Mouse (Mus musculus): ENCODE results near the gene Rel.

The Rel gene

DNA sequence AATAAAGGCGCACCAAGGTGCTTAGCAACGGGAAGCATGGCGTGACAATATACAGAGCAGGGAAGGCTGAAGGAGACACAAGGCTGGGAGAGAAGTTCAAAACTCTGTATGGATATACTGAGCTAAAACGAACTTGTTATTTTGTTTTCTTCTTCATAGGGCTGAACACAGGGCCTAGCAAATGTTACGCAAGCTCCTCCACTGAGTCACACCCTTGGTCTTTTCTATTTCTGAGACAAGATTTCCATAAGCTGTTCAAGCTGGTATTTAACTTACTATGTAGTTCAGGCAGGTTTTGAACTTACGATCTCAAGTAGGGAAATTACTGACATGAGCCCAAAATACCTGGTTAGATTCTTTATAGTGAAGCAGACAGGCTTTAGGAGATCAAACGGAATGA is 29.4 kb downstream of the Rel start:
- DNase-seq: no peak

DNA sequence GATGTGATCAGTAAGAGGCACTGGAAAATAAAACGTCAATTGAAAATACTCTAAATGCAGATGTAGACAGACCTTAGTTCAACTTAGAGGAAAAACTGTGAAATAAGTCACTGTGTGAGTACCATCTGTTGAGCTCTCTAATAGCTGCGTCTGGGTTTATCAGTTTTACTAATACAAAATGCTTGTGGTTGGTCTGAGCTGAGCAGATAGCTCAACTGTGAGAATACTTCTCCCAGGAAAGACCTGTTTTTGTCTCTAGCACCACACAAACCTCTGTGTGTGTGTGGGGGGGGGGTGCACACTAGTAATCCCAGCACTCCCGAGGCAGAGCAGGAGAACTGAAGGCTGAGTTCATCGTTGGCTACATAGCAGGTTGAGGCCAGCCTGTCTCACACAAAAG is 29.9 kb downstream of the Rel start:
- no peak for DNase-seq

DNA sequence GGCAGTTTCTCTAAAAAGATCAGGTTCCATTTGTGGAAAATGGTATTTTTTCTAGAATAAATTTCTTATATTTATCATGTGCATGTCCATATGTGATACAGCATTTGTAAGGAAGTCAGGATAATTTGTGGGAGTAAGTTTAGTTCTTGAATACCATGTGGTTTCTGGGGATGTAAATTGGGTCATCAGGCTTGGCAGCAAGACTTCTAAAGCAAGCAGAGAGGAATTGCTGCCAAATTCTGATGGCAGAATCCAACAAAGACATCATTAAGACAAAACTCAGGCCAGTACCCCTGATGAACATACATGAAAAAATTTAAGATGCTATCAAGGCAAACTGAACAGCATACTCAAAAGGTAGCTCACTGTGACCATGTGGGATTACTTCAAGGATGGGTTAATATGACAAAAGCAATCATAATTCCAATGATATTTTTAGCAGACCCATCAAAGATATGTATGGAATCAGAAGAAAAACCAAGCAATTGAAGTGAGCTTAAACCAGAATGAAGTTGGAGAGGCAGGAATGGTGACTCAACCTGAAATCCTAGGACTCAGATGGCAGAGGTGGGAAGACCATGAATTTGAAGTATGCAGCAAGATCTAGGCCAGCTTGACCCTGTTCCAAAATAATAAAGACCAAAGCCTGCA is 34.8 kb downstream of the Rel start:
- DNase-seq: no peak

DNA sequence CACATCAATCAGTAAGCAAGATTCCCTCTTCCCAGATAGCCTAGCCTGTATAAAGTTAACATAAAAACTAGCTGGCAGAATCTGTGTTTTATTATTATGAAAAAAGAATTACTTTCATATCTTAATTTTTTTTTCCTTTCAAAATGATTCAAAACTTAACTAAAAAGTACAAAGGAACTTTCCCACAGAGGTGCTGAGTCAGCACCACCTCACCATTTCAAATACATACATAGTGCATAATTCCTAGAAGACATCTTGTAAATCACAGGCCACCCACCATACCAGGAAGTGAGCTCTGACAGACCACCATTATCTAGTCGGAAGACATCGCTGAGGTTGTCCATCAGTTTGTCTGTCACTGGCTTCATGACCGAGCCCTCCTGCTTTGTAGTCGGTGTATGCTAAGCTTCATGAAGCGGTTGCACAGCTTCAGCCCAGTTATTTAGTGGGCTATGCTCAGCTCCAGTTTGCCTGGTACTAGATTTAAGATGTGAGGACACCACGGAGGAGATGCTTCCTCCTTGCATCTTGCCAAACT is 36.0 kb downstream of the Rel start:
- DNase-seq: no peak

DNA sequence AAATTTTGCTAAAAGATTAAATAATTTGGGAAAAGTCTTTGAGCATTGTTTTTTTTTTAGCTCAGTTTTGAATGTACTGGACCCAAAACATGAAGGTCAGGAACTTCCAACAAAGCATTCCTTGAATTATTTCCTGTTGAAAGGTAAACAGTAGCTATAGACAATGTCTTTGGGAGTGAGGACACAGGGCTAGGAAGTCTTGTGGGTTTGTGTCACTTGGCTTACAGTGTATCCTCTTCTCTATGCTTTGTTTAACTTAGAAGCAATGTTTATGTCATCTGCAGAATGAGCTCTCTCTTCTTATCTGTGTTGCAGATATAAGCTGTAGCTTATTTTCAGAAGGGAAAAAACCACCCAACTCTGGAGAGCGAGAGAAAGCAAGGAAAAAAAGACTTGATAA is 37.9 kb downstream of the Rel start:
- DNase-seq: no peak

DNA sequence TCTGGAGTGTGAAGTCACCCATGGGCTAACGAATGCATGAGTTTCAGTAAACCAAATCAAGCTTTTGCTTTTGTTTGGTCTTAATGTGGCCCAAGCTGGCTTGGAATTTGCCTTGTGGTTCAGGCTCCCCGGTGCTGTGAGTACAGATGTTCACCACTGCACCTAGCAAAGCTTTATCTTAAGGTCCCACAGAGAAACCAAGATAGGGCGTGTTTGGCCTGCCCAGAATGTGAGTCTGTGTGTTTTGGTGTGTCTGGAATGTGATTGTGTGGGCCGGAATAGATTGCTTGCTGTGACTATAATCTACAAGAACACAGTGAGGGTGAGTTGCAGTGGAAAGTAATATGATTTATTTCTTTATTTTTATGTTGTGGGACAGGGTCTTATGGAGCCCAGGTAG is 40.6 kb downstream of the Rel start:
- peak; percentile 5 to 36 for DNase-seq

DNA sequence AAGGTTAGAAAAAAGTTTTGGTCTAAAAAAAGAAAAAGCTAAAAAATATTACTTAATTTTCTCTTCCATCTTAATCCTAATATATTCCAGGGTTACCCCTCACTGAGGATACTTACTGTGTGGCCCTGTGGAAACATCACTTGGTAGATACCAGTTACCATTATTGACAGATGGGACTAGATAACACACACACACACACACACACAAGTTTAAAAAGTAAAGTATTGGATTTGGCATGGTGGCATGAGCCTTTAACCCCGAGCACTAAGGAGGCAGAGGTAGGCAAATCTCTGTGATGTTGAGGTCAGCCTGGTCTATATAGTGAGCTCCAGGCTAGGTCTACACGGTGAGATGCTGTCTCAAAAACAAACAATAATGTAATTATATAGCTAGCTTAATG is 42.6 kb downstream of the Rel start:
- DNase-seq: no peak

DNA sequence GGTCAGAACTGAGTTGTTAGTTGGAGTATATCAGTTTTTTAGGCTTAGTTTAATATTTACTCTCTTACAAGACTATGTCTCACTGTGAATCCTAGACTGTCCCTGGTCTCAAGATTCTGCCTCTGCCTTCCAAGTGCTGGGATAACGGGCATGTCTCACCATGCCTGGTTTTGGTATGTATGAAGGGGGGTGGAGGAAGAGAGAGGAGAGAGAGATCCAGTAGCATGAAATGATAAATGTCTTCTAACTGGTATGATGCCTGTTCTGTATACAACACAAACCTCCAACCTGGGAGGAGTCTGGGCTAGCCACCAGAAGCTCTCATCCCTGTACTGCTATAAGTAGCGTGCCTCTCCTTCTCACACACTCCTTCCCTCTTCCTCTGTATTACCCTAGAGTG is 44.3 kb downstream of the Rel start:
- DNase-seq: no peak

DNA sequence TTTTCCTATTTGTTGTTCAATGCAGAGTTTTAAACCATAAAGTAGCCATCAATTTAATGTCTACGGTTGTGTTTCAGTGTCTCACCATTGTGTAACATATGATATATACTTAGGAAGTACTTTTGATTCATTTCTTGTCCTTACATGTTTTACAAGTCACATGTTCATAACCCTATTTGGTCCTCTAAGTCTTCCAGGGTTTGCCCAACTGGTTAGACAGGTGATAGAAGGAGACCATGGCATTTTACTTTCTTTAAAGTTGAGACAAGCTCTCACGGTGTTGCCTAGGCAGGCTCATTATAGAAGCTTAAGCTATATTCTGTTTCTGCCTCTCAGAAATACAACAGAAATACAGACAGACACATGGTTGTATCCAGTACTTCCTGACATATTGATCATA is 44.9 kb downstream of the Rel start:
- DNase-seq: no peak

DNA sequence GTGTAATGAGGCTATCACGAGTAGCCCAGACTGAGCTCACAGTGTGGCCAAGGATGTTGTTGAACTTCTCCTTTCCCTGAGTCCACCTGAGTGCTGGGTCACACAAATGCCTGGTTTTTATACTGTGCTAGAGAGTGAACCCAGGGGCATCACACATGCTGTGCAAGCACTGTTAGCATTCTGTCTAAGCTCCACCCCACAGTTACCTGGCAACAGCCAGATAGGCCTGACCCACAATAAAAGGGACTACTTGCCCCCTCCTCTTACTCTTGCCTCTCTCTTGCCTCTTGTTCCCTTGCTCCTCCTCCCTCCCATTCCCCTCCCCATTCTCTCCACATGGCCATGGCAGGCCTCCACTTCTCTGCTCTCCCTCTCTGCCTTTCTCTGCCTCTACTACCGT is 48.4 kb downstream of the Rel start:
- DNase-seq: no peak

DNA sequence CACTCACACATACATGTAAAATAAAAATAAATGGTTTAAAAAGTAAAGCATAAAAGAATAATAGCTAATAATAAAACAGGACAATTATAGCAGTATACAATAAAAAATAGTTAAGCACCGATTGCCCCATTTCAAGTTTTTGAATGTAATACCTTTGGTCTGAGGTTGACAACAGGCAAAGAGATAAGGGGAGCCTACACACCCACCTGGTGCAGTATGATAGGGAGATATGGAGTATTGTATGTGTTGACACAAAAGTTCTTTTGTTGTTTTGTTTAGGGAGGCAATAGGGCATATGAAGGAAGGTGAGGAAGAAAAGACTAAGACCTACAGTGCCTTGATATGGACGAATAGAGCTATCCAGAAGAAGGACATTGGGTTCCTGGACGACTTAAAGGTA is 50.9 kb downstream of the Rel start:
- no peak for DNase-seq

DNA sequence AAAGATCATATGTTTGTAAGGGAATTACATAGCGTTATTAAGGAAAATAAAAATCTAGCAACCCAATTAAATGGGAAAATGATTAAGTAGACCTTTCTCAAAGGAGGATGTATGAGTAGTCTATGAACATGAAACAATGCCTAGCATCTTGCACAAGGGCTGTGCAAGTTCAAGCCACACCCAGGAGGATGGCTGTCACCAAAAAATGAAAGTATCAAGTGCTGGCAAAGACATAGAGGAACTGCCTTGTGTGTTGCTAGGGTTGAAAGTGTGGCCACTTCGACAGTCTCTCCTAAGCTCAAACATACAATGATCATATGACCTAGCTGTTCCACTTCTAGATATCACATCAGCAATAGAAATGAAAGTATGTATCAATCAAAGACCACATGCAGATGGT is 51.9 kb downstream of the Rel start:
- DNase-seq: no peak

DNA sequence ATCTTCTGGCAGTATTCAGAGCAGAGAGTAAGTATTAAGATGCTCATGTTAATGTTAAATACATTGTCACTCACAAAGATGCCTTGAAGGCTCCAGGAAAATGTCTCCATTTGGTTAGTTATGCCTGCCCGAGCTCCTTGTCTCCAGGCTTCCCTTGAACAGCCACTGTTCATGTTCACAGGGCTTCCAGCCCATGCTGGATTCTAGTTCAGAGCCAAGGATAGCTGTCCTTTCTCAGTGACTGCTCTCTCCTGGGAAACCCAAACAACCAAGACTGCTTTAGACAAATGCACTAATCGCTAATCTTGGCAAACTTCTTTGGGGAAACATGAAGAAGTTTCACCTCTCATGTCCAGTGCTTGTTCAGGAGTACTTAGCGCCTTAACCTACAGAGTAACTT is 58.5 kb downstream of the Rel start:
- DNase-seq: no peak

DNA sequence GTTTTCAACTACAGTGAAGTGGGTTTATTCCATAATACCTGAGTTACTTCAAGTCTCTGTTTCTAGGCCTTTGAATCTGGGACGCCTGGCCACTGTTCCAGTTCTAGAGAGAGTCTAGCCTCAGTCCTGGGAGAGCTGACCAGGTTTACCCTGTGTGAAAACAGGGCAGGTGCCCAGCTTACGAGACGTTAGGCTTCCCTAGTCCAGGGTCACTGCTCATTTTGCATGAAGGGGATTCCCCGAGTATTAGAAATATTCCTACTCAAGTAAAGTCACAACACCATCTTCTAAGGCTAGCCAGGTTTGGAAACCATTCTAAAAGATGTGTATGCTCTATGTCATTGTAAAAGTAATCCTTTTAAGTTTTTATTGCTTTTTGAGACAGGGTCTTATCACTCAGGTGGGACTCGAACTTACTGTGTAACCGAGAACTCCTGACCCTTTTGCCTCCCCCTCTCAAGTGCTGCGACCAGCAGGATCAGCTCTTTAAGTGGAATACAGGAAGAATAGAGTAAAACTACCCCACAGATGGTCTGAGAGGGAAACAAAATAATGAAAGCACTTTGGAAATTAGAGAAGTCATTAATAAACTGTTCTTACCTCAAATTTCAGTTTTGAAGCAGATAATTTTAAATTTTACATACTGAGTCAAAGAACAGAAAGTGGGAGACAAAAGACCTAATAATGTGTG is 66.0 kb downstream of the Rel start:
- no peak for DNase-seq

DNA sequence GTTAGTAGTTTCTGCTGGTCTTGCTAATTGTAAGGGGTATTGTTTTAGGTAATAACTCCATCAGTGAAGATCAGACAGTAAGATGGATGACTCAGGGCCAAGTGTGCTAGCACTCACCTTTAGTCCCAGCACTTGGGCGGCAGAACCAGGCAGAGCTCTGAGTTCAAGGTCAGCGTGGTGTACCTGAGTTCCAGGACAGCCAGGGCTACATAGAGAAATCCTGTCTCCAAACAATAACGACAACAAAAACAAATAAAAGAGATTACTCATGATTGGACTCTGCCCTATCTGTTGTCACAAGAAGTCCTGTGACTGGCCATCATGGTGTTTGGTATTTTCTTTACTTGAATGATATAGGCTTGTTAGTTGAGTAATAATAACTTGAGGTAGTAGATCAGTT is 68.9 kb downstream of the Rel start:
- no peak for DNase-seq

DNA sequence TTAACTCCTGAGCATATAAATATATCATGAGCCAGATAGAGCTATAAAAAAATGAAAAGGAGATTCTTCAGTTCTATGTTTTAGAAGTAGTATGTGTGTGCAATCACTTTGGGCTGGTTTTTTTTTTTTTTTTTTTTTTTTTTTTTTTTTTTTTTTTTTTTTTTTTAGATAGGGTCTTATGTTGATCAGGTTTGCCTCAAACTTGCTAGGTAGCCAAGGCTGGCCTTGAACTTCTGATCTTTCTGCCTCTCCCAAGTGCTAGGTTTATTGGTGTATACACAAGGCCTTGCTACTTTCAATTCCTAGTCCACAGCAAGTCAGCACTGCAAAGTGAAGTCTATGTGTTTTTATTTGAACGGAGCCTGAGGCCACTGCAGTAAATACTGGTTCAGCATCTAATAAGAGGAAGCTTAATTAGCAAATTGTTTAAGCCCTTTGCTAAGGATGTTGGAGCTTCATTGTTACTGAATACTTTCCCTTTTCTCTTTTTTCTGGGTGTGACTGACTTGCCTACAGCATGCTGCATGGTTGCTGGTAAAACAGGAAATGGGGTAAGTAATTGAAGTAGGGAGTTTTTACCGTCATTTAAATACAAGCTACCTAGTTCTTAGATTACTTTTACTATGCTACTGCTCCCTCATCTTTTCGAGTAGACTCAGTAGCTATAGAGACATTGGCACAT is 71.2 kb downstream of the Rel start:
- no peak for DNase-seq

DNA sequence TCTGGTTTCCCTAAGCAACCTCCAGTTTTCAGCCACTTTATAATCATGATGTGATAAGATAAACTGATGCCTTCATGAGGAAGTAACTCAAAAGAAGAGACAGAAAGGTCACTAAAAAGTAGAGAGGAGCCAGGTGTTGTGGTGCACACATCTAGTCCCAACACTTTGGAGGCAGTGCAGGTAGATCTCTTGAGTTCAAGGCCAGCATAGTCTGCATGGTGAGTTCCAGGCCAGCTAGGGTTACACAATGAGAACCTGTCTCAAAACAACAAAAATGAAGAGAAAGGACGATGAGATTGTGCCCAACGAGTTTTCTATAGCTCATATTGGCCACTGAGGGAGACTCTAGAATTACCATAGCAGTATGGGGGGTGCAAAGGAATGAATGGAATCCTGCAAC is 72.2 kb downstream of the Rel start:
- no peak for DNase-seq

DNA sequence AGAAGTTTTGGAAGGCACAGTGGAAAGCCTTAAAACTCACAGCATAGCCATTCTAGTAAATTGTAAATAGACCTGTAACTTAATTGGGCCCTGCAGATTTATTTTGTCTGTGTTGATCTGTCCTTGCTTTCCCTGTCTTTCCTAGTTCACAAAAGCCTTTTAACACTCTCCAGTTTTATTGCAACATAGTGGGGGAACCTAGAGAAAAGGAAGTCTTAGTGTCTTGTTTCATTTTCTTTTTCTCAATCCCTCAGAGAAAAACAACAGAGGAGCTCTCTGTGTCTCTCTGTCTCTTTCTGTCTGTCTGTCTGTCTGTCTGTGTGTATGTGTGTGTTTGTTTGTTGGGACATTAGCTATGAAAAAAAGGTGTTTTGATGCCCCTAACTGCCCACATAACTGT is 74.9 kb downstream of the Rel start:
- DNase-seq: no peak

DNA sequence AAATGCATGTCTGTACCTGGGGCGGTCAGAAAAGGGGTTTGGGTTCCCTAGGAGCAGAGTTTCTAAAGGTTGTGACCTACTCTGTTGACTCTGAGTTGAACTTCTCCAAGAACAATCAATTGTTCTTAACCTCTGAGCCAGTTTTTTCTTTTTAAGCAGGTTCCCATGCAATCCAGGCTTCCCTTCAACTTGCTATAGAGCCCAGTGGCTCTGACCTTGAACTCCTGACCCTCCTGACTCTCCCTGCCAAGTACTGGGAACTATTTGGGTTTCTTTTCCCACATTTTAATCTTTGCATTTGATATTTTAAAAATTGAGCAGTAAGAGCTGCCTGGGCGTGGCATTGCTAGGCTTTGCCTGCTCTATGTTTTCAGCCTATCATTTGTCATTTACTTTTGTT is 77.5 kb downstream of the Rel start:
- no peak for DNase-seq

DNA sequence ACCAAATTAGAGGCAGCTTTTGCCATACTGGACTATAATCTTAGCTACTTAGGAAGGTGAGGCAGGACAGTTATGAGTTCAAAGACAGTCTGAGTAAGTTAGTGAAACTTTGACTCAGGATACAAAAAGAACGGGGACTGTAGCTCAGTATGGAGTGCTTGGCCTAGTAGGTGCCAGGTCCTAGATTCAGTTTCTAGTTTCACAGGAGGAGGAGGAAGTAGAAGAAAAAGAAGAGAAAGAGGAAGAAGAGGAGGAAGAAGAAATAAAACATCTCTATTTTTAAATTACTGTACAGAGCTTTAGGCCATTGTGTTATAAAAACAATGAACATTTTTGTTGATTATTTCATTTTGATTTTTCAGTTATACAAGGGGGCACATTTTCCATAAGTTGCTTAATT is 82.7 kb downstream of the Rel start:
- no peak for DNase-seq

All from lung, adult 18-20 months (tissue).